Mouse (Mus musculus): ENCODE data around the gene Sqor.

Gene Sqor

DNA sequence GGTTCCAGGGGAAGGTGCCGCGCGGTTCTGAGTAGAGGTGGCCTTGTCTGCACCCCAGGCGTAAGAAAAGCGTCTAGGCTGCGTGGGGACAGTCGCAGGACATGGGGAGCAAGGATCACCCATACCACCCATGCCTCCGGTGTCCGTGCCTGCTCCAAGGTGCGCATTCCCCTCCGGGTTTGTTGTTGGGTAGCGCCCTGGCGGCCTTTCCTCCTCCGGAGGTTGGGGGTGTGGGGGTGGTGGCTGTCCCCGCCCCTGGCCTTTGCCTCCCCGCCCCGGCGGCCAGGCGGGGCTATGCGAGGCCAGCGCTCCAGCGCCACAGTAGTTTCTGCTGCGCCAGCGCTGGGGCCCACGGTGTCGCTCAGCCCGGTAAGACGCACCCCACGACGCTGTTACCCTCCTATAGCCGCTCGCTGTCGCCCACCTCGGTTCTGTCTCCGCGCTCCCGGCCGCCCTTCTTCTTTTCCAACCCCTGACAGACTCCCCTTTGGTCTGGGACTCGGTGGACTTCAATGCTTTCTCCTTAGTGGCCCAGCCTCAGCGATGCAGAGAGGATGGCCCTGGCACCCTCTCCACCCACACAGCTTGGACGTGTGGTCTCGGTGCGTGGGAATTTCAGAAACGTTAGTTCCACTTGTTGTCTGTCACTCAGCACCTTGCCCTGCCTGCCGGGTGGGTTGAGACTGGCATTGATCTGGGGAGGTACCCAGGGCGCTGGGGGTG lies at the start of gene Sqor:
Gene Sqor, plus strand, starts transcription at position 167 of the 723 bp plus-strand sequence.
- DNase-seq = peak; percentile 14 to 28

DNA sequence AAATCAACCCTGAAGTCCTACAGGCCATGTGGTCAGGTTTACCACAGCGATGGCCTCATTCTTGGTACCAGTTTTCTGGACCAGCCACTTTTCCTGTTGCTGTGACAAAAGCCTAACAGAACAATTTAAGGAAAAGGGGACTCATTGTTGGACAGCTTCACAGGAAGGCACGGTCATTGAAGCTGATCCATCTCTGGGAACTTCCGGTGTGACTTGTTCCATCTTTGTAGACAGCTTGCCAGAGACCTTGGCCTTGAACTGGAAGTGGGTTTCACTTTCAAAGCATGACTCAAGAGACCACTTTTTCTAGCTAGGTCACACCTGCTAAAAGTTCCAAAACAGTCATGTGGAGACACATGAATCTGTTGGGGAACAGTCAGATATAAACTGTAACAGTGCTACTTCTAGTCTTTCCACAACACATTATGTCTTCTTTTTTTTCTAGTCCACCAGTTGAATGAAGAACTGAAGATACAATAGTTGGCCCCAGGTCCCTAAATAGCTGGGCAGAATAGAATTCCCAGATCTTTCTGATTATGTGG lies 48.7 kb upstream of the Sqor start:
- no peak for DNase-seq

DNA sequence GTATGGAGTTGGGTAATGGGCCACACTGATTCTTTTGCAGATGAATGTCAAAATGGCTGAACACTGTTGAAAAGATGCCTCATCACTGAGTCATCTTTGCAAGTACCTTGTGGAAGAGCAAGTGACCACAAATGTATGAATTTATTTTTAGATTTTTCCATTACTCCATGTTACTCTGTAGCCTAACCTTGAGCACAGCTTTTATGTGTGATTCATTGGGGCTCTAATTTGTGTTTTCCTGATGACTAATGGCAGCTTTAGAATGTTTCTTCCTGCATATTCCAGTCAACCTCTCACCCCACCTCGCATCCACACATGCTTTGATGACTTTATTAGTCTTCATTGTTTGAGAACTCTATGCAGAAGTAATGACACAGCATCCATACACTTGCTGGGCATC lies 45.8 kb upstream of the Sqor start:
- DNase-seq = no peak

DNA sequence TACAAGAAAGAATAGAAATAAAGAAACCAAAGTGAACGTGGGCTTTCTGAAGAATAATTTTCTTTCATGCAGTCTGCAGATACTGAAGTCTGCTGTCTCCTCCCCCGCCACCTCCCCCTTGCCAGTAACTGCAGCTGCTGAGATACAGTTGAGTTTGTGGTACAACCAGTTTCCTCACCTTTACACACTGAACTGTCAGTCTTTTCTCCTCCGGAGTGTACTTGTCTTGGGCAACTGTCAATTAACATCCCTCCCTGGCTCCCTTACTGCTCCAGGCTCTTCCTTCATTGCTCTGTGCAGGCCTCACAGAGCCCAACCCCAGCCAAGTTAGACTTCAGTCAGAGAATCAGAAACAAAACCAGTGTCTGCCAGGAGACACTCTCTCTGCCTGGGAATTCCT lies 44.5 kb upstream of the Sqor start:
- DNase-seq = no peak

DNA sequence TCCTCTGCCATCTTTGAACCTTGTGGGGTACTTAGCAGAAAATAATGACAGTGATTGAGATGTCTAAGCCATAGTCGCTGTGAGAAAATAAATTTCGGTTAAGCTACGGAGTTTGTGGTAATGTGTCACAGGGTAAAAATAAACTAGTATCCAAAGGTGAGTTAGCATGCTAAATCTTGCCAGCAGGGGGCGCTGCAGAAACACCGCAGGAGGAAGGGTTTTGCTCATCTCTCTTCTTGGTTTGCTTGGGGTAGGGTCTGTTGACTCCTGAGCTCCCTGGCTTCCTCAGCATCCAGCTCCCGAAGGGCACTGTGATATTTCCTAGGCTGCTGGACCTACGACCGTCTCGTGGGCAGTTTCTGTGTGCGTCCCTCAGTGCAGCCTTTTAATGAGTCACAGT lies 39.4 kb upstream of the Sqor start:
- DNase-seq = peak; percentile 12 to 57

- DNase-seq = no peak
Observed at GRCm38 (mm10) chr2:122731456-122731855, 33.6 kb upstream of the Sqor start.

- peak; percentile 93 to 96 for DNase-seq
Observed at GRCm38 (mm10) chr2:122737894-122738830, 26.9 kb upstream of the Sqor start, which contains the start of gene Bloc1s6. Bloc1s6 (plus strand) TSS chr2:122738503.

DNA sequence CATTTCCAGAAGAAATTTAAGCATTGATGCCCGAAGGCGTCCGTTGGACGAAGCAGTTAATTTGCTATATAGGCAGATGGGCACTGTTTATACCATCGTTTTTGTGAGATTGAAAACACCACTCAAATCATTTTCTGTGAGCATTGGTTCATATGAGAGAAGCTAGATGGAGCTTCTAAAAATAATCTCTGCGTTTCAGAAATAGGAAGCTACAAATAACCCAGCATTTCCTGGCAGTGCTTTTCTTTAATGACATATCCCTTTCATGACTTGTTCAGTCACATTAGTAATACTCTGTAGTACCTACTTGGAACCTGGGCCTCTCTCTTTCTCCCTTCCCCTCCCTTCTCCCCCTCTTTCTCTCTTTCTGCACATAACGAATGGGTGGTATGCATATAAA lies 26.0 kb upstream of the Sqor start:
- DNase-seq = no peak

- DNase-seq = no peak
Observed at GRCm38 (mm10) chr2:122746461-122746860, 18.6 kb upstream of the Sqor start.

GRCm38 (mm10) chr2:122753739-122754343 lies 11.2 kb upstream of the Sqor start:
- peak; percentile 82 to 83 for DNase-seq

DNA sequence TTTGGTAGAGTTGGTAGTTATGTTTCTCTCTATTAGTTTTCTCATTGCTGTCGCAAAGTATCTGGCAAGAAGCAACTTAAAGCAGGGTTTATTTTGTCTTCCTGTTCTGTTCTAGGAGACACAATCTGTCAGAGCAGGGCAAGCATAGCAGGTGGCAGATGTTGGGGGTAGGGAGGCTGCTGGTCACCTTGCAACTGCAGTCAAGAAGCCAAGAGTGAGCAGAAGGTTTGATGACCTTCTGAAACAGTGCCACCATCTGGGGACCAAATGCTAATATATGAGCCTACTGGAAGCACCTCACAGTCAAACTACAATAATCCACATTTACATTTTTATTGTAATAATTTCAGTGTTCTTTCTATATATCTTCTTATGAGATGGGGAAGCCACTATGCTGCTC lies 5.2 kb upstream of the Sqor start:
- DNase-seq = peak; percentile 55 to 63

DNA sequence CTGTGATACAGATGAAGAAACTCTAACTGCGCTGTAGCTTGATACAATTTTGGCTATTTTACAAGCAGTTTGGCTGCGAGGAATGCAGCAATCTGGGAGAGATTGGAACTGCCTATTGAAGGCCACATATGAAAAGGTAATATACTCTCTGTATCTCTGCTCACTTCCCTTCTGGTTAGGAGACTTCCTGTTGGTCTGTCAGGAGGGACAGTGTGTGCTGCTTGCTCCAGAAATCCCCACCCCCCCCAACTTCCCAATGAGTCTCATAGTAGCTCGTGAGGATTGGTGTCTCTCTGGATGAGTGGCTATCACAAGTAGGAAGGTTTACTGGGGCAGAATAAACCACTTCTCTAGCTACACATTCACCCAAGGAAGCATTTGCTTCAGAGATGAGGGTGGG lies 2.0 kb upstream of the Sqor start:
- no peak for DNase-seq

DNA sequence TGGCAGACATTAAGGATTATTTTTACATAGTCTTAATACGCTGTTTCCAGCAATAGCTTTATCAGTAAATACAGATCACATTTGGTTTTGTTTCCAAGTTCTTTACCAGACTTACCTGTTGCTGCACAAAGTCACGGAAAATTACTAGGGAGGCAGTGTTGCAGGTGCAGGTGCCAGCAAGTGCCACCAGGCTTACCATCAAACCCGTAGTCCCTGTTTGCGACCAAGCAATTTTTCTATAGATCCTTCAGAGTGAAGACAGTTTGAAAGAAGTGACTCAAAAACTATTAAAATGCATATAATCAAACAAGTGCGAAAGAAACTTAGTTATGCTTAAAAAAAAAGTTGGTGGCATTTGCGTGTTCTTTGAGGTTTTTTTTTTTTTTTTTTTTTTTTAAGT lies 511 bp upstream of the Sqor start:
- no peak for DNase-seq

DNA sequence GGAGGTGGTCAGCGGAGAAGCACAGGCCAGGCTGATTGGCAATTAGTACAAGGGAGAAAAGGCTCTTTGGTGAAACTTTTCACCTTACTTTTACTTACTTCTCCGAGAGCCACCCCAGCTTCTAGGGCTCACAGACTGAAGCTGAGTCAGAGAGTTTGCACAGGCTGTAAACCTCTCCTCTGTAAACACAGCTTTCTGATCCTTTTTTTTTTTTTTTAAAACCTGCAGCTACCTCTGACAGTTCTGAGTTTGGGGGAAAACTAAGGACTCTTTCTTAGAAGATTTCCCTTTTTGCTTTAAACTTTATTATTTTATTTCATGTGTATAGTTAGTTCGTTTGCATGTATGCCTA lies 733 bp downstream of the Sqor start:
- DNase-seq = no peak

DNA sequence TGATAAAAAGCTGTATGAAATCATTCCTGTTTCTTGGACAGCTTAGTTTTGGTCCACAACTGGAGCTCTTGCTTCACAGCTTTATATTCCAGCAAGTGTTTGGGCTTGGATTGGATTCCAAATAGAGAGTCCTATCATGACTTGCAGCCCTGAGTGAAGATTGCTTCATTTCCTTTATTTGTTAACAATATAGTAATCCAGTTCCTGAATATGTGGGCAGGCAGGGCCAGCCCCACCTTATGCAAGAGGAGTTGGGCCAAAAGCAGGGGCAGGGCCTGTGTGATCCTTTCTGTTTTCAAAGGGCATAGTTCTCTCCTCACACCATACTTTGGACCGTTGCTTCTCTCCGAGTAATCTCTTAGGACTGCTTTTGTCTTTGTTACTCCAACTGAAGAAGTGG lies 6.0 kb downstream of the Sqor start:
- no peak for DNase-seq

- no peak for DNase-seq
Observed at GRCm38 (mm10) chr2:122772899-122773298, 7.9 kb downstream of the Sqor start.

DNA sequence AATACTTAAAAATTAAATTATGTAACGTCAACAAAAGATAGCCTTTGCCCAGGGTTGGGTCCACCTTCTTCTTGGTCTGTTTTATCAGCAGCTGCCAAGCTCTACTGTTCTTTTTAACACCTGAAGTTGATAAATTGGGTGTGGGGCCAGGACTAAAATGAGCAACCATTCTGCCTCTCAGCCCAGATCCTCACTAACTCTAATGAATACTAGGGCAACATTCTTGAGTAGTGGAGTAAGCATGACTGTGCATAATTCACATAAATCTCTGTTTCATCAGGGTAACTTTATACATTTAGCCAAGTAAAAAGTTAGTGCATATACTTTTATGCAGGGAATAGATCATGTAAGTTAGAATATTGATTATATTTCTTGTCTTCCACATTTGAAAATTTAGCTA lies 10.5 kb downstream of the Sqor start:
- DNase-seq = no peak

- no peak for DNase-seq
Observed at GRCm38 (mm10) chr2:122776823-122777222, 11.8 kb downstream of the Sqor start.

DNA sequence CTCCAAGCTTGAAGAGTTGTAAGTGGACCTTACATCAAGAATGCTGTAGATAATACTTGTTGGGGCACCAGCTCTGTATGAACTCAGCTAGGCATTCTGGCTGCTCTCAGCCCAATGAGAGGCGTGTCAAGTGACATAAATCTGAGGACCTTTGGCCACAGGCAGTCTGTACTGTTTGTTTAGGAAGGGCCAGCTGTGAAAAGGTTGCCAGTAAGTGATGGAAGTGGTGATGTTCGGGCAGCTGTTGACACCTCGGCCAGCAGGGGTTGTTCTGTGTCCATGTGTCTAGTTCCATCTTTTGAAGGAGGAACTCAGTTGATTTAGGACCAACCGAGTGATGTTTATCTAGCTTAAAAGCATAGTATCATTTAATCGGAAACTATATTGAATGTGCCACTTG lies 14.9 kb downstream of the Sqor start:
- DNase-seq = no peak

DNA sequence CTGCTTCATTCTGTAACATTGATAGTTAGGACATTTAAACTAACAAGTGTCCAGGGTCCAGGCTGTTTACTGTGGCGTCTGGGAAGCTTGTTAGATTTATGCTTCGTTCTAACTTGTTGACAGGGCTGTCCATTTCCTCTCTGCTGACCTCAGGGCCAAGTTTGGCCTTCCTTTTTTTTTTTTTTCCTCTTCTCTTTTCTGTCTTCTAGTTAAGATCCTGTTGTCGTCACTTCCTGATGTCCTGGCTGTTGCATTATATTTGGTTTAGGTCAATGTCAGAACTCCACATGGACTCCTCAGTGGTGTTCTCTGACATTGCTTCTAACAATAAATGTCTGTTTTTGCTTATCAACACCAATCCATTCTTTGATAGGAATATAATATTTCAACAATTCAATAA lies 15.4 kb downstream of the Sqor start:
- DNase-seq = no peak

DNA sequence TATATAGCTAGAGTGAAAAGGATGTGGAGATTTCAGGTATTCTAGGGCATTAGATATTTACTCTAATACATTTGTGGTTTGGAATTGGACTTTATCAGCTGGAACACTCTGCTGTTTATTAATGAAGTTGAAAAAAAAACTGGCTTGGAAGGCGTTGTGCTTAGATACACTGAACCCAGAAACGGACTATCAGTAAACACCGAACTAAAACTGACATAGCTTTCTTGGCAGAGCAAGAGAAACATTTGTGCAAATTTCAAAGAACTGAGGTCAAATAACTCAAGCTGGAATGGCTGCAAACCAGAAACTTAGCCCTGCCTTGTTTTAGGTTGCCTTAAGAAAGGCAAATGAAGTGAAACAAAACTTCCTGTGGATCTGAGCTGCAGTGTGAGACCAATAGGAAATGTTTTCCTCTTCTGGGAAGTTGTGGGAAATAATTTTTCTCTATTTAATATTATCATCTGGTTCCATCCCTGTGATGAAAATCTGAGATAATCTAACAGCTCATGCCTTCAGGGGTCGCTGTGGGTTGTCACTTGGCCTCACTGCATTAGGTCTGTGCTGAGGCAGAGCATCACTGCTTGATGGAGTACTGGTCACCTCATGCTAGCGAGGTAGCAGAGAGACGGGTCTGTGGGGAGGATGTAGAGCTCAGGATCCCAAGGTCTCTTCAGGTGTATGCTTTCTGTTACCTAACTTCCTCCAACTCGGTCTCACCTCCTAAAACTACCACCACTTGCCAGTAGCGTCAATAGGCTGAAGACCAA lies 16.7 kb downstream of the Sqor start:
- no peak for DNase-seq

- DNase-seq = no peak
Observed at GRCm38 (mm10) chr2:122783730-122784129, 18.7 kb downstream of the Sqor start.

DNA sequence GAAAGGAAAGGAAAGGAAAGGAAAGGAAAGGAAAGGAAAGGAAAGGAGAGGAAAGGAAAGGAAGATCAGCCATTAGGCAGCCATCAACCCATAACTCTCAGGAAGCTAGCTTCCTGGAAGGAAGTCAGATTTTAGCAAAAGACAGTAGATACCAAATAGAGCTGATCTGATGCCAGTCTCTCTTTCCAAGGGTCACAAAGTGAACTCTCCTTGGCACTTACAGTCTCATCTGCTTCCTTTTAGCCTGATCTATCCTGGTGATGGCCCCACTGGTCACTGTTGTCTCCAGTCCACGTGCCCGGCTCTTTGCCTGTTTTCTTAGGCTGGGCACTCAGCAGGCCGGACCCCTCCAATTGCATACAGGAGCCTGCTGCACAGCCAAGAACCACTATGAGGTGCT lies 19.7 kb downstream of the Sqor start:
- DNase-seq = no peak

All from cerebellum, postnatal 14 days (tissue).